Mouse (Mus musculus) lung, embryonic 16.5 days (tissue): ENCODE measurements at regions not wholly inside any gene's neighbourhood (a gene's known extent, or its start where the extent isn't known, plus 50 kb on each side); places are given as distances from the start of the nearest gene placed in this dataset.

Experiments used
- ATAC-seq: fragments of 200-750 bp; cut with Nextera tagmentation; 2 replicates; pipeline ENCODE4 v1.8.0; 2017; ENCODE audit warnings: low read depth, mild to moderate bottlenecking, moderate library complexity
- H3K27ac ChIP-seq: fragments of 300-500 bp; sonication (generic); 2 replicates; pipeline ENCODE4 v1.5.1; 2014; ENCODE audit warnings: mild to moderate bottlenecking, control low read depth, low read length
- H3K27me3 ChIP-seq: fragments of 300-500 bp; sonication (generic); 2 replicates; pipeline ENCODE4 v1.6.1; 2014; ENCODE audit warnings: low read depth, low read length, mixed read lengths; ENCODE audit not compliant: control insufficient read depth, insufficient read depth
- H3K36me3 ChIP-seq: fragments of 300-500 bp; sonication (generic); 2 replicates; pipeline ENCODE4 v1.6.1; 2014; ENCODE audit warnings: low read length; ENCODE audit not compliant: control insufficient read depth, insufficient read depth
- H3K4me1 ChIP-seq: fragments of 300-500 bp; sonication (generic); replicated peaks from 2 replicates; pipeline ENCODE4 v1.6.1; 2014; ENCODE audit warnings: low read length, mixed read lengths; ENCODE audit not compliant: control insufficient read depth, insufficient read depth
- H3K4me2 ChIP-seq: fragments of 300-500 bp; sonication (generic); 2 replicates; pipeline ENCODE4 v1.6.1; 2014; ENCODE audit warnings: low read depth, low read length, control low read depth
- H3K4me3 ChIP-seq: fragments of 300-500 bp; sonication (generic); 2 replicates; pipeline ENCODE4 v1.5.1; 2014; ENCODE audit warnings: mild to moderate bottlenecking, low read length, control low read depth
- H3K9ac ChIP-seq: fragments of 300-500 bp; sonication (generic); 2 replicates; pipeline ENCODE4 v1.6.1; 2014; ENCODE audit warnings: low read length, control low read depth
- H3K9me3 ChIP-seq: fragments of 300-500 bp; sonication (generic); 2 replicates; pipeline ENCODE4 v1.6.1; 2016; ENCODE audit warnings: low read length; ENCODE audit not compliant: control insufficient read depth
- WGBS: fragments of 180-500 bp; shearing (Covaris S2); extraction: QIAGEN DNeasy Blood & Tissue Kit; methylation state at CpG from one replicate; pipeline ENCODE4 v1.1.7; 2014; 5-methylcytosine and 5-hydroxymethylcytosine counted together

DNA sequence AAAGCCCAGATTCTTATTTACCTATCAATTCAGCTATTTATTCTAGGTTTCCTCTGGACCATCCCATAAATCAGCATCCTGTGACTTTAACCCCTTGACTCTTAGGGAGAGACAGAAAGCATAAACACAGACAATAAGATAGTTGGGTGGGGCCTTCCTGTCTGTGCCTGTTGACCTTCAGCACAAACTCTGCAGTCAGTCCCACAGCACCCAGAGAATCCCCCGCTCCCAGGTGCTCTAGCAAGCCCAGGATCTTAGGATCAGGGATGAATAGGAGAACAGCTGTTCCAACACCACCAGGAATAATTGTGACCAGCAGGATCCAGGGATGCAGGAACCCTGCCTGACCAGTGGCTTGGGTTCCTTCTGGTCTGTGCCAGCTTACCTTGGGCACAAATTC, 107.8 kb downstream of the Basp1 start:
- Histone ChIP-seq H3K36me3 (no peaks in the 10 kb centered on the region), H3K4me1 (no peaks in the 10 kb centered on the region), H3K9ac (no peak overlapping the region), H3K27me3 (no peaks in the 10 kb centered on the region), H3K27ac (no peak overlapping the region), H3K9me3 (no peaks in the 10 kb centered on the region), H3K4me3 (no peak overlapping the region), H3K4me2 (no peak overlapping the region)
- WGBS = 60% methylated on average over 1 of the region's 1 CpGs
- ATAC-seq = no peak

DNA sequence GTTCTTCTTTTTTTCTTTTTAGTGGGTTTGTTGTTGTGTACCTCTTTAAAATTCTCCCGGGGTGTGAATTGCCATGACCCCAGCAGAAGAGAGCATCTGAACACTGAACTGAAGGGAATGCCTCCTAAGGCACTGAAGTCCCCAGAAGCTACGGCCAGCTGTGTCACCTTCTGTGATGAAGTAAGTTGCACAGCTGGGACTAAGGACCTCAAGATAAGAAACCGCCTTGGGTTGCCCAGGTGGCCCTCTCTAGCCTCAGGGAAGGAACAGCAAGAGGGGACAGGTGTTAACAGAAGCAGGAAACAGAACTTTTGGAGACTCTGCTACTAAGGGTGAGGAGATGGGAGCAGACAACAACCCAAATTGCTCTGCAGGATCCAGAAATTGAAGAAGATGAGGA, 110.2 kb downstream of the Basp1 start:
- ATAC-seq = no peak
- H3K36me3 ChIP-seq = no peaks in the 10 kb centered on the region
- H3K27ac ChIP-seq = no peak overlapping the region
- no peak overlapping the region for H3K9ac ChIP-seq
- no peaks in the 10 kb centered on the region for H3K27me3 ChIP-seq
- WGBS = 60% methylated on average over 3 of the region's 3 CpGs
- H3K4me2 ChIP-seq = no peak overlapping the region
- no peaks in the 10 kb centered on the region for H3K9me3 ChIP-seq
- H3K4me1 ChIP-seq = no peaks in the 10 kb centered on the region
- H3K4me3 ChIP-seq = no peak overlapping the region

DNA sequence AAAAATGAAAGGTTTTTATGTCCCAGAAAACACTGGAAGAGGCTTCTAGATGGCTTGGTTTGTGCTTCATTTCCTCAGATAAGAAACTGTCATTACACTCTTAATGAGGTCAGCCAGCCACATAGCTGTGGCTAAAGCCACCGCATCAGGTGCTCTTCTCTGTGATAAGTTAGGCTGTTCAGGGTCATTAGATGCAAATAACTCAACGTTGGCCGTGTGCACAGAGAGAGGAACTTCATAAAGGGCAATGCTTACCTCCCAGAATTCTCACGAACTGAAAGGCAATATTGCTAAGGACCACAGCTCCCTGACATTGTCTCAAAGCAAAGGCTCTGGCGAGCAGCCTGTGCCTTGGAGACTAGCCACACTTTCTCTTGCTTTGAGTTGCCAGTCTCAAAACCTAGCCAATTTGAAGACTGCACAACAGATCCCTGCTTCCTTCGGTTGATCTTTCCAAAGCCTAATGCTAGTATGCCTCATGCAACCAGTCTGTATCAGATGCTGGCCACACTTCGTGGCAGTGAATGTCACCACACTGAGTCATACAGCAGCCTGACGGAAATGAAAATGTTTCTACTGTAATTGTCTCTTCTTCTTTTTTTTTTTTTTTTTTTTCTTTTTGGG, 110.8 kb downstream of the Basp1 start:
- H3K27ac ChIP-seq = no peak overlapping the region
- H3K9me3 ChIP-seq = no peaks in the 10 kb centered on the region
- H3K4me3 ChIP-seq = no peak overlapping the region
- ATAC-seq = no peak
- no peaks in the 10 kb centered on the region for H3K27me3 ChIP-seq
- H3K4me2 ChIP-seq = no peak overlapping the region
- H3K4me1 ChIP-seq = no peaks in the 10 kb centered on the region
- no peak overlapping the region for H3K9ac ChIP-seq
- WGBS = 46% methylated on average over 8 of the region's 8 CpGs
- H3K36me3 ChIP-seq = no peaks in the 10 kb centered on the region

DNA sequence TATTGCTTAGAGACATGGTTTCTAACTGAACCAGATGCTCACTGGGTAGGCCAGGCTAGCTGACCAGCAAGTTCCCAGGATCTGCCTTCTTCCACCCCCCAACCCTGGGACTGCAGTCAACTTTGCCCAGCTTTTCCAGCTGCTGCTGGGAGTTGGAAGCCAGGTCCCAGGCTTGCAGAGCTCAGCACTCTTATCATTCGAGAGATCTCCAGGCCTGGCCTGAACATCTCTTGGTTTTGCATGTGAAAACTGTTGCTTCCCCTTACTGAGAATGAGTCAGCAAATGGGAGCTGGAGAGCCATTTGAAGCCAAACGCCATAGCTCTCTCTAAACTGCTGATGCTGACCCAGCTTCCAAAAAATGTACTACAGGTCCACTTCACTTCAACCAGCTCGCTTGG, 111.8 kb downstream of the Basp1 start:
- 37% methylated on average over 3 of the region's 3 CpGs for WGBS
- ATAC-seq = no peak
- Histone ChIP-seq H3K9ac (no peak overlapping the region), H3K27me3 (no peaks in the 10 kb centered on the region), H3K27ac (no peak overlapping the region), H3K4me1 (no peaks in the 10 kb centered on the region), H3K36me3 (no peaks in the 10 kb centered on the region), H3K9me3 (no peaks in the 10 kb centered on the region), H3K4me2 (no peak overlapping the region), H3K4me3 (no peak overlapping the region)

DNA sequence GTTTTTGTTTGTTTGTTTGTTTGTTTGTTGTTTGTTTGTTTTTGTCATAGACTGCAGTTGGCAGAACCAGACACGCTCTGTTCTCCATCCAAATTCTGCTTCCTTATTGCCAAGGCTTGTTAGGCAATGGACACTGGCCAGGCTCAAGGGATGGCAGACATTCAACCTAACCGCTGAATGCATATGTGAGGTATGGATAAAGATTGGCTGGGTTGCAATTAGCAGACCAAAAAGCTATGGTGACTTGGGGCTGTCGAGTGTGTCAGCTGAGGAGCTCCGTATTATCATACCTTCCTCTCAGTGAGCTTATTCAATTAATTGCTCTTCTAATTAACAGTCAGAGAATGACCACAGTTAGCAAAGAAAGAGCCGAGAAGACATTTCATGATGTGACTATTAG, 116.3 kb downstream of the Basp1 start:
- H3K4me3 ChIP-seq = no peak overlapping the region
- H3K9ac ChIP-seq = no peak overlapping the region
- 81% methylated on average over 5 of the region's 5 CpGs for WGBS
- no peak overlapping the region for H3K27ac ChIP-seq
- no peaks in the 10 kb centered on the region for H3K9me3 ChIP-seq
- no peaks in the 10 kb centered on the region for H3K27me3 ChIP-seq
- H3K4me1 ChIP-seq = no peaks in the 10 kb centered on the region
- no peak for ATAC-seq
- H3K4me2 ChIP-seq = no peak overlapping the region
- no peaks in the 10 kb centered on the region for H3K36me3 ChIP-seq

DNA sequence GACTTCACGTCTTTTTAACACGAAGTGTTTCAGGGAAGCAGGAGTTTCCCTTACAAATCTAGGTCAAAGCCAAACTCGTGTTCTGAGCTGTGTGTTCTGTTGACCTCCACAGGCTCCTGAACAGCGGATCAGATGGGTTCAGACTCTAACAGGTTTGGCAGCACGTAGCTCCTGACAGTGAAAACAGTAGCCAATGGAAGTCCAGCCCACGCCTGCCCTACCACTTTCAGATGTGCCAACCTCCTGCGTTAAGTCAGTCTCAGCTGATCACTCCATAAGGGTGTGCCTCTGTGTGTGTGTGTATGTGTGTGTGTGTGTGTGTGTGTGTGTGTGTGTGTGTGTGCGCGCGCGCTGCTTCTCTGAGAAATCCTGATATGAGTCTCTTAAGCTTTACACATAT, 116.8 kb downstream of the Basp1 start:
- no peaks in the 10 kb centered on the region for H3K36me3 ChIP-seq
- no peaks in the 10 kb centered on the region for H3K9me3 ChIP-seq
- no peak overlapping the region for H3K4me2 ChIP-seq
- ATAC-seq = no peak
- no peaks in the 10 kb centered on the region for H3K4me1 ChIP-seq
- no peaks in the 10 kb centered on the region for H3K27me3 ChIP-seq
- H3K27ac ChIP-seq = no peak overlapping the region
- H3K9ac ChIP-seq = no peak overlapping the region
- no peak overlapping the region for H3K4me3 ChIP-seq
- 76% methylated on average over 11 of the region's 11 CpGs for WGBS

DNA sequence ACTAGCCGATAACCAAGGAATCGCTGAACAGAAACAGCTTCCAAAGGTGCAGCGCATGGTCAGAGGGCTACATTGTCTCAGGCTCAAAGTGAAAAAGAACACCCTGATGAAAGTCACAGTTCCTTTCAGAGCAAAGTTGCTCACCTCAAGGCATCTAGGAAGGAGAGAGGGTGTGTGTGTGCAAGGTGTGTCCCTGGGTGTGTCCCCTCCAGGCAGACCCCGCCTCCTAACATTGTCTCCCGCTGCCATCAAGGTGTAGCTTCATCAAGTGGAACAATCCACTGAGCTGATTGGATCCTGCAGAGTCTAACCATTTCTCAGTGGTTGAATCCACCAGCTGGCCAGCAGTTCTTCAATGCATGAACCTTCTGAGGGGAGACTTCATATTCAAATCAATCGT, 117.8 kb downstream of the Basp1 start:
- no peaks in the 10 kb centered on the region; the same call in 1 of the 2 replicates for H3K4me1 ChIP-seq
- no peak overlapping the region for H3K9ac ChIP-seq
- H3K27me3 ChIP-seq = no peaks in the 10 kb centered on the region
- H3K9me3 ChIP-seq = no peaks in the 10 kb centered on the region
- H3K4me2 ChIP-seq = no peak overlapping the region
- ATAC-seq = no peak
- WGBS = 89% methylated on average over 6 of the region's 6 CpGs
- no peak overlapping the region for H3K4me3 ChIP-seq
- no peaks in the 10 kb centered on the region for H3K36me3 ChIP-seq
- no peak overlapping the region for H3K27ac ChIP-seq

DNA sequence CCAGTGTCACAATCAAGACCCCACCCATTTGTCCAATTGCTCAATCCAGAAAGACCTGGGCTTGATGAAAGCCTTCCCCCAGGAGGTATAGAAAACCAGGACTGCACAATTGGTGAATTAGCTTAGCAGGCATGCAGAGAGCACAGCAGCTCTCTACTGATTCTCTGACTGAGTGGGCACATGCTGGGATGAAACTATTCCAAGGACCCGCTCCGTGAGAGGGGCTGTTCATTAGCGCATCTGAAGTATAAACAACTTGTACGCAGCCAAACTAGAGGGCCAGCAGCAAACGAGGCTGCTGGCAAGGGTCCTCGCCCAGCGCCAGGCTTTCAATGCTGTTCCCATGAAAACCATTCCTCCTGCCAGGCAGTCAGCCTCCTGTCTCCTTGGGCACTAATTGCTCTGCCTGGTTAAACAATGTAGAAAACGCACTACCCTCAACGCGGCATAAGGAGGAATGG, 122.3 kb downstream of the Basp1 start:
- H3K4me2 ChIP-seq = no peak overlapping the region
- no peak overlapping the region for H3K4me3 ChIP-seq
- no peak overlapping the region for H3K27ac ChIP-seq
- no peaks in the 10 kb centered on the region for H3K9me3 ChIP-seq
- 53% methylated on average over 10 of the region's 10 CpGs for WGBS
- H3K36me3 ChIP-seq = no peaks in the 10 kb centered on the region
- H3K9ac ChIP-seq = no peak overlapping the region
- ATAC-seq = no peak
- no peaks in the 10 kb centered on the region; the same call in 1 of the 2 replicates for H3K4me1 ChIP-seq
- no peaks in the 10 kb centered on the region for H3K27me3 ChIP-seq

DNA sequence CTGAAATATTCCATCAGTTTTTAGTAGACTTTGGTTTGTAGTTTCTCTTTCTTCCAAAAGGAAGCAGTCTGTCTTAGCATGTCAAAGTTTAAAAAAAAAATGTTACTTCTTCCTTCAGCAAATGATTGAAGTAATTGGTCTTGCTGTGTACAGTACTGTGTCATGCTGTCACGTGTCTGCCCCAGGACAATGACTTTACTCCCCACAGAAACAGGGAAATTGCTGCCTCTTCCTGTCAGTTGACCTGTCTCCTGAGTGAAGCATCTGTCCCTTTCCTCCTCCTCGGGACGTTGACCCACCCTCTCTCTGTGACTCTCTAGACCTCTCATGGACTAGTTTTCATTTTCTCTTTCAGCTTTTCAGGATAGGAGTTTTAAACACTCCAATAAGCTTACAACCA, 125.7 kb downstream of the Basp1 start:
- H3K4me2 ChIP-seq = no peak overlapping the region
- H3K4me3 ChIP-seq = no peak overlapping the region
- ATAC-seq = no peak
- H3K36me3 ChIP-seq = no peaks in the 10 kb centered on the region
- H3K9me3 ChIP-seq = no peaks in the 10 kb centered on the region
- no peak overlapping the region for H3K27ac ChIP-seq
- WGBS = 24% methylated on average over 3 of the region's 3 CpGs
- no peaks in the 10 kb centered on the region for H3K27me3 ChIP-seq
- H3K9ac ChIP-seq = no peak overlapping the region
- H3K4me1 ChIP-seq = no peaks in the 10 kb centered on the region; the same call in 1 of the 2 replicates
